8 mouse cellular contexts compared by ENCODE assay signal in the genomic region with DNA sequence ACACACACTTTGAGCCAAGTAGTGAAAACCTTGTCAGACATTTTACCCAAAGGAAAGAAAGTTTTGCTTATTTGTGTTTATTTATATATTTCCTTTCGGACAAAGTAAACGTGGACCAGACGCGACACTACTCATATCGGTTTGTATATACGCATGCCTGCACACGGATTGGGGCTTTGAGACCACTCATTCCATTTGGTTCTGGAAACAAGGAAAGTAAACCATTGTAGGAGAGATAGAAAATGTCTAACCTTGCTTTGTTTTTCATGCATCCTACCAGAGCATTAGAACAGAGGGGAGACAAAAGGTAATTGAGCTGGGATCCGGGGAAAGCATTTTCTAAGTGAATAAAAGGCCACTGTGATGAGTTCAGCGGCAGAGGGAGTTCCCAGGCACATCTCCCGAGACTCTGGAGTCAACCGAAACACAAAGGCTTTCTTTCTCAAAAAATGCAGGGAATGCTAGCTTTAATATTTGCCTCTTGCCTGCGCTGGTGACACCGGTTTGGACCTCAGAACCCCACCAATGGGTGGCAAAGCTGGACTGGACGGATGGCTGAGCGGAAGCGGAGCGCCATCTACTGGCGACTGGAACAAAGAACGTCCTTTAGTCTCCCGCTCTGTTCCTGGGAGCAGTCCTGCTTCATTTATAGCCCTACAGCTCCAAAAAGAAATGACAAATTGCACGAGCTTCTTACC.
DNase-seq lines count a peak whose midpoint lies in the region; ATAC-seq and TF ChIP-seq lines count a peak whose summit lies in the region.

No protein-coding gene starts in this region.

- no peaks in the 10 kb centered on the region for H3K27me3 ChIP-seq in embryonic facial prominence, embryonic 14.5 days (replicated peaks; ENCODE audit: control insufficient read depth, insufficient read depth, low read length)
- no peaks in the 10 kb centered on the region for H3K27me3 ChIP-seq in heart, embryonic 10.5 days (ENCODE audit: insufficient read depth, poor library complexity, severe bottlenecking)
- peaks cover 7% of the 10 kb centered on the region; the same call in 1 of the 2 replicates for H3K27me3 ChIP-seq in kidney, embryonic 14.5 days (ENCODE audit: control insufficient read depth, insufficient read depth, low read length)
- no peaks in the 10 kb centered on the region for H3K27me3 ChIP-seq in limb, embryonic 14.5 days (ENCODE audit: control insufficient read depth, insufficient read depth, low read length)
- H3K27me3 ChIP-seq in myocyte (ENCODE audit: control insufficient read depth, insufficient read depth, insufficient read length): peaks cover 11% of the 10 kb centered on the region
- H3K27me3 ChIP-seq in testis, adult 2 months (ENCODE audit: control insufficient read depth, insufficient read depth, low read length): no peaks in the 10 kb centered on the region

- no peak overlapping the region for H3ac ChIP-seq in myocyte (ENCODE audit: control insufficient read depth, insufficient read length)

- ATAC-seq in embryonic facial prominence, embryonic 14.5 days (ENCODE audit: low read depth): peak; percentile 89
- peak; percentile 91 for ATAC-seq in kidney, embryonic 14.5 days (ENCODE audit: low FRiP score, low TSS enrichment)
- peak; percentile 88 for ATAC-seq in limb, embryonic 14.5 days (ENCODE audit: low FRiP score, low read depth)

- no peaks in the 10 kb centered on the region for H3K9me3 ChIP-seq in embryonic facial prominence, embryonic 14.5 days (ENCODE audit: control insufficient read depth, low read length)
- no peaks in the 10 kb centered on the region for H3K9me3 ChIP-seq in heart, embryonic 10.5 days
- H3K9me3 ChIP-seq in kidney, embryonic 14.5 days (ENCODE audit: control insufficient read depth, low read length): no peaks in the 10 kb centered on the region
- no peaks in the 10 kb centered on the region for H3K9me3 ChIP-seq in limb, embryonic 14.5 days (ENCODE audit: control insufficient read depth, low read length)

- no peaks in the 10 kb centered on the region for H3K36me3 ChIP-seq in embryonic facial prominence, embryonic 14.5 days (ENCODE audit: control insufficient read depth, insufficient read depth, low read length)
- H3K36me3 ChIP-seq in heart, embryonic 10.5 days: no peaks in the 10 kb centered on the region
- H3K36me3 ChIP-seq in kidney, embryonic 14.5 days (ENCODE audit: control insufficient read depth, insufficient read depth, low read length): no peaks in the 10 kb centered on the region
- H3K36me3 ChIP-seq in limb, embryonic 14.5 days (ENCODE audit: control insufficient read depth, insufficient read depth, low read length): no peaks in the 10 kb centered on the region
- no peaks in the 10 kb centered on the region for H3K36me3 ChIP-seq in myocyte (ENCODE audit: control insufficient read depth, insufficient read depth)
- no peaks in the 10 kb centered on the region for H3K36me3 ChIP-seq in testis, adult 2 months (ENCODE audit: control insufficient read depth, insufficient read depth, low read length)

- H3K4me3 ChIP-seq in embryonic facial prominence, embryonic 14.5 days (ENCODE audit: low read depth, low read length): peak overlapping the region; percentile 21; the same call in 1 of the 2 replicates
- 0 out of 2 replicates have a peak overlapping the region, but pooled peaks have one; percentile 22 for H3K4me3 ChIP-seq in heart, embryonic 10.5 days
- H3K4me3 ChIP-seq in kidney, embryonic 14.5 days (ENCODE audit: low read length): peak overlapping the region; percentile 20; the same call in 1 of the 2 replicates
- H3K4me3 ChIP-seq in limb, embryonic 14.5 days (replicated peaks; ENCODE audit: low read length): no peak overlapping the region
- no peak overlapping the region for H3K4me3 ChIP-seq in myocyte
- peak overlapping the region; percentile 58; the same call in 1 of the 2 replicates for H3K4me3 ChIP-seq in testis, adult 2 months (ENCODE audit: control insufficient read depth, low read depth, low read length)

- peak; percentile 91; the same call in 1 of the 2 replicates for TF ChIP-seq CTCF in testis, adult 2 months (IDR thresholded peaks at IDR 0.05; ENCODE audit: control insufficient read depth, insufficient read depth, insufficient replicate concordance, low read depth, low read length)

- TF ChIP-seq POLR2A in limb, embryonic 14.5 days (IDR thresholded peaks at IDR 0.05; ENCODE audit: borderline replicate concordance, extremely low read depth, insufficient read depth, insufficient read length): no peak
- TF ChIP-seq POLR2A in myocyte (IDR thresholded peaks at IDR 0.05; ENCODE audit: insufficient read length, low read depth): no peak
- TF ChIP-seq POLR2A in testis, adult 2 months (IDR thresholded peaks at IDR 0.05; ENCODE audit: control insufficient read depth, low read depth, low read length): no peak

- peaks cover 27% of the 10 kb centered on the region for H3K4me1 ChIP-seq in embryonic facial prominence, embryonic 14.5 days (ENCODE audit: control insufficient read depth, insufficient read depth, low read length)
- H3K4me1 ChIP-seq in heart, embryonic 10.5 days: peaks cover 21% of the 10 kb centered on the region
- no peaks in the 10 kb centered on the region for H3K4me1 ChIP-seq in kidney, embryonic 14.5 days (ENCODE audit: control insufficient read depth, insufficient read depth, low read length)
- 0 out of 2 replicates have a peak, but pooled peaks cover 4% of the 10 kb centered on the region for H3K4me1 ChIP-seq in limb, embryonic 14.5 days (ENCODE audit: control insufficient read depth, insufficient read depth, low read length)
- peaks cover 8% of the 10 kb centered on the region for H3K4me1 ChIP-seq in testis, adult 2 months (ENCODE audit: control insufficient read depth, insufficient read depth, low read length)

- peak overlapping the region; percentile 42 for H3K4me2 ChIP-seq in embryonic facial prominence, embryonic 14.5 days (ENCODE audit: low read depth, low read length)
- peak overlapping the region; percentile 35 for H3K4me2 ChIP-seq in kidney, embryonic 14.5 days (replicated peaks; ENCODE audit: low read depth, low read length)
- H3K4me2 ChIP-seq in limb, embryonic 14.5 days (replicated peaks; ENCODE audit: low read depth, low read length, severe bottlenecking): peak overlapping the region; percentile 33
- peak overlapping the region; percentile 47 for H3K4me2 ChIP-seq in myocyte (ENCODE audit: low read depth)

- DNase-seq in 416B (ENCODE audit: low read depth): peak; percentile 42
- DNase-seq in adrenal gland, postnatal 4 days (ENCODE audit: low spot score in 2 of 2): peak; percentile 31 to 40
- peak; percentile 85 for DNase-seq in embryonic facial prominence, embryonic 14.5 days (ENCODE audit: low spot score)
- DNase-seq in heart, embryonic 10.5 days (ENCODE audit: low spot score): peak; percentile 79
- peak; percentile 88 for DNase-seq in limb, embryonic 14.5 days (ENCODE audit: low spot score)

- H3K79me2 ChIP-seq in myocyte (ENCODE audit: control insufficient read depth, insufficient read depth): no peaks in the 10 kb centered on the region

- H3K27ac ChIP-seq in embryonic facial prominence, embryonic 14.5 days (replicated peaks; ENCODE audit: low read depth, low read length): no peak overlapping the region
- H3K27ac ChIP-seq in heart, embryonic 10.5 days: 0 out of 2 replicates have a peak overlapping the region, but pooled peaks have one; percentile 52
- no peak overlapping the region for H3K27ac ChIP-seq in kidney, embryonic 14.5 days (ENCODE audit: low read depth, low read length)
- no peak overlapping the region for H3K27ac ChIP-seq in limb, embryonic 14.5 days (replicated peaks; ENCODE audit: low read depth, low read length)
- H3K27ac ChIP-seq in testis, adult 2 months (ENCODE audit: control insufficient read depth, insufficient read depth, low read depth, low read length): no peak overlapping the region

- WGBS in embryonic facial prominence, embryonic 14.5 days: 16% methylated on average over 21 of the region's 21 CpGs
- WGBS in heart, embryonic 10.5 days: 31% methylated on average over 21 of the region's 21 CpGs
- 29% methylated on average over 21 of the region's 21 CpGs for WGBS in kidney, embryonic 14.5 days
- WGBS in limb, embryonic 14.5 days: 29% methylated on average over 21 of the region's 21 CpGs

- H3K9ac ChIP-seq in embryonic facial prominence, embryonic 14.5 days (ENCODE audit: low read depth, low read length): no peak overlapping the region
- H3K9ac ChIP-seq in kidney, embryonic 14.5 days (ENCODE audit: low read depth, low read length): 0 out of 2 replicates have a peak overlapping the region, but pooled peaks have one; percentile 8
- no peak overlapping the region for H3K9ac ChIP-seq in limb, embryonic 14.5 days (ENCODE audit: low read depth, low read length, severe bottlenecking)

TF ChIP-seq in myocyte, 11 proteins besides CTCF, POLR2A, EP300 and RAD21:
- TF ChIP-seq SRF (IDR thresholded peaks at IDR 0.05; ENCODE audit: control insufficient read depth, insufficient read length, low read depth) (no peak), CEBPB (IDR thresholded peaks at IDR 0.05; ENCODE audit: insufficient read depth, poor library complexity, severe bottlenecking) (no peak), USF1 (IDR thresholded peaks at IDR 0.05; ENCODE audit: low read depth) (no peak), REST (IDR thresholded peaks at IDR 0.05; ENCODE audit: insufficient read depth, insufficient read length) (no peak), TCF3 (IDR thresholded peaks at IDR 0.05; ENCODE audit: insufficient read length, low read depth) (no peak), MYOD1 (IDR thresholded peaks at IDR 0.05; ENCODE audit: control insufficient read depth in 1 of 3, insufficient read length in 2 of 3, low read depth in 2 of 3) (no peak), MAX (IDR thresholded peaks at IDR 0.05; ENCODE audit: low read depth) (no peak), E2F4 (IDR thresholded peaks at IDR 0.05; ENCODE audit: insufficient read depth) (no peak), TCF12 (IDR thresholded peaks at IDR 0.05; ENCODE audit: insufficient read depth, poor library complexity, severe bottlenecking) (no peak), MYOG (IDR thresholded peaks at IDR 0.05; ENCODE audit: control insufficient read depth in 1 of 3, insufficient read depth in 1 of 3, insufficient read length in 2 of 3, low read depth in 2 of 3) (no peak), POLR2AphosphoS2 (IDR thresholded peaks at IDR 0.05; ENCODE audit: insufficient read length, low read depth) (no peak)

Comparison
In these comparisons a context has a peak if more than half of its experiments do, and no peak if none do; other contexts are left out.
1. DNase-seq: peak in every context shown above with its lines; median percentile 88 in limb, embryonic 14.5 days; 85 in embryonic facial prominence, embryonic 14.5 days; 79 in heart, embryonic 10.5 days; 42 in 416B; 36 in adrenal gland, postnatal 4 days.
2. H3K4me3 ChIP-seq: peak in embryonic facial prominence, embryonic 14.5 days (single experiment), heart, embryonic 10.5 days (single experiment), kidney, embryonic 14.5 days (single experiment) and testis, adult 2 months (single experiment); none in limb, embryonic 14.5 days (single experiment) and myocyte (single experiment).
3. Peak in every context shown above with its lines, with median percentiles within 50 percentile points of each other: ATAC-seq and H3K4me2 ChIP-seq.